In the genomic region with DNA sequence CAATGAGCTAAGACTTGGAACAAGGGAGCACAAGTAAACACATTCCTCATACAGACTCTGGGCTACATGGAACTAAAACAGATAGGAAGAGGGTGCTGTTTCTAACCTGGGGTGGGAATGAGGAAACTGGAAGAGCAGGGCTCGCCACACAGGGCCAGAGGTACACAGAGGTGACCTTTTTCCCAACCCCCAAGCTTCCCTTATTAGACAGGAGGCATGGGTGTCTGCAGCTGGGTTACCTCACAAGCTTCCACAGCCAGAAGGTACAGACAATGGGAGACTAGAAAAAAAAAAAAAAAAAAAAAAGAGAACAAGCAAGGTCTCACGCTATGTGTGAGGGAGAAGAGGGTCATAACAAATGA, we compare ENCODE assay signal across 16 mouse cellular contexts. TPM values are rescaled to one million over a fixed set of nuclear protein-coding genes. Genes with fewer than 3 reads are reported as not detected.
DNase-seq lines count a peak whose midpoint lies in the region; ATAC-seq and TF ChIP-seq lines count a peak whose summit lies in the region.
"Had no signal": no experiment of that assay in that cellular context is flagged by ENCODE, and none has a peak within 500 bp of the region (broad histone marks: within the 10 kb centered on the region; RNA-seq: fewer than 3 reads in every experiment).

No protein-coding gene starts in this region.

- peak; percentile 28 for DNase-seq in heart, postnatal 0 days (ENCODE audit: low spot score)
- no peak for DNase-seq in heart, adult 9 months (ENCODE audit: low spot score in 2 of 2)
- no peak for DNase-seq in midbrain, embryonic 14.5 days
- no peak for DNase-seq in embryonic facial prominence, embryonic 14.5 days (ENCODE audit: low spot score)
- no peak for DNase-seq in liver, embryonic 14.5 days (ENCODE audit: low read depth in 3 of 3, low spot score in 3 of 3)
- DNase-seq in cerebellum, postnatal 4 days (ENCODE audit: low spot score in 2 of 2), result no peak
- DNase-seq in left cerebral cortex, adult 11 months (ENCODE audit: low spot score), result no peak
- DNase-seq: adrenal gland, postnatal 36 days; retina, postnatal 1 day; thymus, adult 2 months had no signal

- H3K36me3 ChIP-seq in heart, postnatal 0 days (replicated peaks; ENCODE audit: control insufficient read depth, insufficient read depth, low read length), result peaks cover 25% of the 10 kb centered on the region
- H3K36me3 ChIP-seq in midbrain, embryonic 12.5 days, result peaks cover 9% of the 10 kb centered on the region
- H3K36me3 ChIP-seq in midbrain, embryonic 14.5 days (ENCODE audit: control insufficient read depth, insufficient read depth, low read length), result no peaks in the 10 kb centered on the region
- H3K36me3 ChIP-seq in embryonic facial prominence, embryonic 14.5 days (ENCODE audit: control insufficient read depth, insufficient read depth, low read length), result peaks cover 34% of the 10 kb centered on the region
- H3K36me3 ChIP-seq in liver, embryonic 14.5 days (replicated peaks; ENCODE audit: control insufficient read depth, insufficient read depth, low read depth), result no peaks in the 10 kb centered on the region
- H3K36me3 ChIP-seq: neural tube, embryonic 13.5 days had no signal

- no peaks in the 10 kb centered on the region for H3K9me3 ChIP-seq in heart, postnatal 0 days (replicated peaks; ENCODE audit: control insufficient read depth, low read length)
- no peaks in the 10 kb centered on the region for H3K9me3 ChIP-seq in midbrain, embryonic 12.5 days
- no peaks in the 10 kb centered on the region for H3K9me3 ChIP-seq in midbrain, embryonic 14.5 days (ENCODE audit: control insufficient read depth, low read length)
- H3K9me3 ChIP-seq in embryonic facial prominence, embryonic 14.5 days (ENCODE audit: control insufficient read depth, low read length), result no peaks in the 10 kb centered on the region
- H3K9me3 ChIP-seq in liver, embryonic 14.5 days (ENCODE audit: control insufficient read depth, low read length), result no peaks in the 10 kb centered on the region
- H3K9me3 ChIP-seq: G1E; heart, embryonic 15.5 days; lung, embryonic 15.5 days; neural tube, embryonic 13.5 days had no signal

- no peak overlapping the region for H3K9ac ChIP-seq in heart, postnatal 0 days (replicated peaks; ENCODE audit: low read depth, low read length)
- H3K9ac ChIP-seq in midbrain, embryonic 12.5 days (replicated peaks), result no peak overlapping the region
- H3K9ac ChIP-seq in midbrain, embryonic 14.5 days (replicated peaks; ENCODE audit: low read length), result no peak overlapping the region
- no peak overlapping the region for H3K9ac ChIP-seq in embryonic facial prominence, embryonic 14.5 days (ENCODE audit: low read depth, low read length)
- no peak overlapping the region for H3K9ac ChIP-seq in liver, embryonic 14.5 days (replicated peaks)
- H3K9ac ChIP-seq: heart, embryonic 15.5 days; lung, embryonic 15.5 days; neural tube, embryonic 13.5 days had no signal

- H3K27me3 ChIP-seq in heart, postnatal 0 days (ENCODE audit: control insufficient read depth, insufficient read depth, low read length), result no peaks in the 10 kb centered on the region
- no peaks in the 10 kb centered on the region for H3K27me3 ChIP-seq in midbrain, embryonic 12.5 days
- no peaks in the 10 kb centered on the region for H3K27me3 ChIP-seq in midbrain, embryonic 14.5 days (ENCODE audit: control insufficient read depth, insufficient read depth, low read length)
- no peaks in the 10 kb centered on the region for H3K27me3 ChIP-seq in embryonic facial prominence, embryonic 14.5 days (replicated peaks; ENCODE audit: control insufficient read depth, insufficient read depth, low read length)
- H3K27me3 ChIP-seq in liver, embryonic 14.5 days (ENCODE audit: control insufficient read depth, insufficient read depth, low read length), result no peaks in the 10 kb centered on the region
- H3K27me3 ChIP-seq: heart, embryonic 15.5 days; lung, embryonic 15.5 days; neural tube, embryonic 13.5 days had no signal

- no peak for TF ChIP-seq EP300 in heart, postnatal 0 days (IDR thresholded peaks at IDR 0.05; ENCODE audit: low read depth)
- TF ChIP-seq EP300 in liver, embryonic 14.5 days (IDR thresholded peaks at IDR 0.05; ENCODE audit: low read depth), result no peak

- H3K4me1 ChIP-seq in heart, postnatal 0 days (ENCODE audit: control insufficient read depth, insufficient read depth), result peaks cover 3% of the 10 kb centered on the region; the same call in 1 of the 2 replicates
- H3K4me1 ChIP-seq in midbrain, embryonic 12.5 days, result peaks cover 5% of the 10 kb centered on the region; the same call in 1 of the 2 replicates
- no peaks in the 10 kb centered on the region for H3K4me1 ChIP-seq in midbrain, embryonic 14.5 days (ENCODE audit: control insufficient read depth, insufficient read depth, low read length)
- H3K4me1 ChIP-seq in embryonic facial prominence, embryonic 14.5 days (ENCODE audit: control insufficient read depth, insufficient read depth, low read length), result peaks cover 4% of the 10 kb centered on the region; the same call in 1 of the 2 replicates
- peaks cover 0 to 12% of the 10 kb centered on the region in 2 experiments; a peak in 2 of 4 replicates for H3K4me1 ChIP-seq in liver, embryonic 14.5 days (replicated peaks; ENCODE audit: control insufficient read depth in 2 of 2, insufficient read depth in 2 of 2, low read length in 1 of 2)

- WGBS in heart, postnatal 0 days, result 65% methylated on average over 2 of the region's 2 CpGs
- WGBS in midbrain, embryonic 12.5 days, result 81% methylated on average over 2 of the region's 2 CpGs
- 77% methylated on average over 2 of the region's 2 CpGs for WGBS in midbrain, embryonic 14.5 days
- WGBS in embryonic facial prominence, embryonic 14.5 days, result 76% methylated on average over 2 of the region's 2 CpGs
- 72% methylated on average over 2 of the region's 2 CpGs for WGBS in liver, embryonic 14.5 days (ENCODE audit: insufficient replicate concordance)

- H3K4me3 ChIP-seq in heart, postnatal 0 days (ENCODE audit: low read depth, low read length), result no peak overlapping the region
- H3K4me3 ChIP-seq in midbrain, embryonic 12.5 days, result no peak overlapping the region
- no peak overlapping the region for H3K4me3 ChIP-seq in midbrain, embryonic 14.5 days (replicated peaks; ENCODE audit: low read depth, low read length)
- H3K4me3 ChIP-seq in embryonic facial prominence, embryonic 14.5 days (ENCODE audit: low read depth, low read length), result no peak overlapping the region
- no peak overlapping the region for H3K4me3 ChIP-seq in liver, embryonic 14.5 days (ENCODE audit: insufficient read depth in 1 of 2, low read depth in 2 of 2, low read length in 2 of 2)
- H3K4me3 ChIP-seq: heart, embryonic 15.5 days; lung, embryonic 15.5 days; neural tube, embryonic 13.5 days had no signal

- H3K27ac ChIP-seq in heart, postnatal 0 days (ENCODE audit: low read depth), result 0 out of 2 replicates have a peak overlapping the region, but pooled peaks have one; percentile 30
- 0 out of 2 replicates have a peak overlapping the region, but pooled peaks have one; percentile 15 for H3K27ac ChIP-seq in midbrain, embryonic 12.5 days (replicated peaks)
- no peak overlapping the region for H3K27ac ChIP-seq in midbrain, embryonic 14.5 days (replicated peaks; ENCODE audit: low read depth, low read length)
- H3K27ac ChIP-seq in embryonic facial prominence, embryonic 14.5 days (replicated peaks; ENCODE audit: low read depth, low read length), result 0 out of 2 replicates have a peak overlapping the region, but pooled peaks have one; percentile 44
- no peak overlapping the region for H3K27ac ChIP-seq in liver, embryonic 14.5 days
- H3K27ac ChIP-seq: heart, embryonic 15.5 days; lung, embryonic 15.5 days; neural tube, embryonic 13.5 days had no signal

- ATAC-seq in heart, postnatal 0 days (ENCODE audit: insufficient read depth, low read depth), result no peak
- no peak for ATAC-seq in midbrain, embryonic 12.5 days (ENCODE audit: low FRiP score, low read depth)
- ATAC-seq in midbrain, embryonic 14.5 days (ENCODE audit: low FRiP score, low TSS enrichment), result no peak
- no peak for ATAC-seq in embryonic facial prominence, embryonic 14.5 days (ENCODE audit: low read depth)
- peak; percentile 39 for ATAC-seq in liver, embryonic 14.5 days (ENCODE audit: insufficient read depth)

- H3K4me2 ChIP-seq in heart, postnatal 0 days (ENCODE audit: low read depth, low read length), result no peak overlapping the region
- no peak overlapping the region for H3K4me2 ChIP-seq in midbrain, embryonic 12.5 days (replicated peaks)
- H3K4me2 ChIP-seq in midbrain, embryonic 14.5 days (ENCODE audit: low read length), result no peak overlapping the region
- no peak overlapping the region for H3K4me2 ChIP-seq in embryonic facial prominence, embryonic 14.5 days (ENCODE audit: low read depth, low read length)
- no peak overlapping the region for H3K4me2 ChIP-seq in liver, embryonic 14.5 days (ENCODE audit: low read depth)
- H3K4me2 ChIP-seq: heart, embryonic 15.5 days; lung, embryonic 15.5 days; neural tube, embryonic 13.5 days had no signal

- TF ChIP-seq CTCF in heart, postnatal 0 days (IDR thresholded peaks at IDR 0.05; ENCODE audit: low read depth), result no peak
- no peak for TF ChIP-seq CTCF in liver, embryonic 14.5 days (IDR thresholded peaks at IDR 0.05; ENCODE audit: low read depth)

RNA-seq across cellular contexts. Expression of a gene that starts 45.9 kb away (rescaled TPM):
- total RNA-seq in heart, postnatal 0 days (2014; rRNA removed; ENCODE audit: low replicate concordance), result 0.27 TPM in 1 of 2 replicates, not detected in the other
- polyA plus RNA-seq in heart, postnatal 0 days (2015; fragmentation: Nextera tagmentation; extraction: Ambion mirVana), result 0.64 and 1.4 TPM in 2 replicates
- polyA plus RNA-seq in midbrain, embryonic 12.5 days (2016; fragmentation: Nextera tagmentation; extraction: Ambion mirVana), result 1.8 and 2.0 TPM in 2 replicates
- polyA plus RNA-seq in midbrain, embryonic 14.5 days (2014; fragmentation: Nextera tagmentation; extraction: Ambion mirVana), result 0.82 and 2.1 TPM in 2 replicates
- 5.7 and 10.6 TPM in 2 replicates for polyA plus RNA-seq in embryonic facial prominence, embryonic 14.5 days (2014; fragmentation: Nextera tagmentation; extraction: Ambion mirVana)
- polyA plus RNA-seq in liver, embryonic 14.5 days (2012; rRNA removed), result 0.21 and 1.1 TPM in 2 replicates
- polyA plus RNA-seq in liver, embryonic 14.5 days (2014; fragmentation: Nextera tagmentation; extraction: Ambion mirVana), result 0.32 and 0.53 TPM in 2 replicates
- total RNA-seq: G1E; megakaryocyte-erythroid progenitor cell, adult 5-6 weeks had no signal
- polyA plus RNA-seq: G1E had no signal

Comparison
In these comparisons a context has a peak if more than half of its experiments do, and no peak if none do; other contexts are left out.
1. H3K27ac ChIP-seq: peak in heart, postnatal 0 days (single experiment), midbrain, embryonic 12.5 days (single experiment) and embryonic facial prominence, embryonic 14.5 days (single experiment); none in midbrain, embryonic 14.5 days (single experiment) and liver, embryonic 14.5 days (single experiment).